Mouse (Mus musculus) intestine, embryonic 16.5 days (tissue): ENCODE data around the gene Smg7. TPM values are rescaled to one million over a fixed set of nuclear protein-coding genes. Genes with fewer than 3 reads are reported as not detected.

Source experiments
- ATAC-seq: fragments of 200-750 bp; cut with Nextera tagmentation; 2 replicates; pipeline ENCODE4 v1.8.0; 2017; ENCODE audit warnings: moderate TSS enrichment, moderate library complexity
- H3K27ac ChIP-seq: fragments of 300-500 bp; sonication (generic); 2 replicates; pipeline ENCODE4 v1.5.1; 2014; ENCODE audit warnings: mild to moderate bottlenecking, low read length
- H3K27me3 ChIP-seq: fragments of 300-500 bp; sonication (generic); replicated peaks from 2 replicates; pipeline ENCODE4 v1.6.1; 2014; ENCODE audit warnings: low read length, control low read depth, mixed read lengths; ENCODE audit not compliant: control insufficient read depth, insufficient read depth
- H3K36me3 ChIP-seq: fragments of 300-500 bp; sonication (generic); 2 replicates; pipeline ENCODE4 v1.6.1; 2014; ENCODE audit warnings: low read length, control low read depth; ENCODE audit not compliant: control insufficient read depth, insufficient read depth
- H3K4me1 ChIP-seq: fragments of 300-500 bp; sonication (generic); 2 replicates; pipeline ENCODE4 v1.6.1; 2014; ENCODE audit warnings: low read length, control low read depth, mixed read lengths; ENCODE audit not compliant: control insufficient read depth, insufficient read depth
- H3K4me2 ChIP-seq: fragments of 300-500 bp; sonication (generic); 2 replicates; pipeline ENCODE4 v1.6.1; 2014; ENCODE audit warnings: low read depth, low read length, control low read depth
- H3K4me3 ChIP-seq: fragments of 300-500 bp; sonication (generic); 2 replicates; pipeline ENCODE4 v1.5.1; 2014; ENCODE audit warnings: mild to moderate bottlenecking, low read length
- H3K9ac ChIP-seq: fragments of 300-500 bp; sonication (generic); 2 replicates; pipeline ENCODE4 v1.6.1; 2014; ENCODE audit warnings: low read depth, low read length
- H3K9me3 ChIP-seq: fragments of 300-500 bp; sonication (generic); 2 replicates; pipeline ENCODE4 v1.6.1; 2016; ENCODE audit warnings: low read length, control low read depth; ENCODE audit not compliant: control insufficient read depth
- WGBS: fragments of 180-500 bp; shearing (Covaris S2); extraction: QIAGEN DNeasy Blood & Tissue Kit; methylation state at CpG from one replicate; pipeline ENCODE4 v1.1.7; 2014; 5-methylcytosine and 5-hydroxymethylcytosine counted together
- polyA plus RNA-seq: library from polyadenylated mRNA; unstranded; fragments of >200 nt; fragmentation: Nextera tagmentation; extraction: Ambion mirVana; gene quantifications from 2 replicates; pipeline ENCODE4 v1.2.1, GENCODE M21; 2015

The Smg7 gene
- polyA plus RNA-seq, 1 experiment from 2014 or later, result 17.8 TPM

DNA sequence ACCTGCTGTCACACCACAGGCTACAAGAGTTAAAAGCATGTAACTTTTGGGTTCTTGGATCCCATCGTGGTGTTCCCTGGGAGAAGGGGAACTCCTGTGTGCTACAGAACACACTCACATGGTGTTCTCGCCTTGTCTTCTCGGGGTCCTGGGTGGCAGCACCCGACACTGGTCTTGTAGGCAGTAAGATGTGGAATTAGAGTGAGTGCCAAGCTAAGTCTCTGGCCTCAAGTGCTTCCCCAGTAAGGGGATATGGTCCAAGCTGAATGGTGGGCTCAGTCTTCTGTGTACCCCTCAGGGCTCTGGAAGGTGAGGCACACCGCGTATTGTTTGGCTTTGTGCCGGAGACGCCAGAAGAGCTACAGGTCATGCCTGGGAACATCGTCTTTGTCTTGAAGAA lies 72.4 kb downstream of the Smg7 start:
- Histone ChIP-seq H3K4me3 (no peak overlapping the region), H3K4me2 (no peak overlapping the region), H3K27ac (no peak overlapping the region), H3K9ac (no peak overlapping the region), H3K4me1 (no peaks in the 10 kb centered on the region), H3K27me3 (no peaks in the 10 kb centered on the region), H3K36me3 (no peaks in the 10 kb centered on the region), H3K9me3 (no peaks in the 10 kb centered on the region)
- ATAC-seq, result no peak
- 94% methylated on average over 9 of the region's 9 CpGs for WGBS

DNA sequence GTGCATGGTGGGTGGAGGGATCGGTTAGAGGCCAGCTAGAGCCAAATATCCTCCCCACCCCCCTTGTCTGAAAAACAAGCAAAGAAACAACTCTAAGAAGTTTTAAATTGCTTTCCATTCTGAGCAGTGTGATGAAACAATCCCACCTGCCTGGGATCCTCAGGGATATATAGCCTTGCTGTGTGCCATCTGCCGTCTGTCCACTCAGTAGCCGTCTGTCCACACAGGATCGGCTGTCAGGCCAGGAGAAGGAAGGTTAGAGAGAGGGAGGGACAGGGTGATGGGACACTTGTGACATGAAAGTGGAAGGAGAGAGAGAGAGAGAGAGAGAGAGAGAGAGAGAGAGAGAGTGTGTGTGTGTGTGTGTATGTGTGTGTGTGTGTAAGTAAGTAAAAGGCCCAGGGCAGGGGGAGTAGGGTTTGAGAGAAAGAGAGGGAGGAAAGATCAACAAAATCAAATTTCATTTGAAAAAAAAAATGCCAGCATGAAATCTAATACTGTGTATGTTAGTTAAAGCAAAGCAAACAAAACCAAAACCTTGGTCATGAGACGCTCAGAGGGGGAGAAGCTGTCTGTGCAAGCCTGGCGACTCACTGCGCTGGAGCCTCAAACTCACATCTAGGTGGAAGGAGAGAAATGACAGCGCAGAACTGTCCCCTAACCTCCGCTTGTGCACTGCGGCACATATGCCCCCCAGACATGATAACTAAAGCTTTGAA lies 73.7 kb downstream of the Smg7 start:
- Histone ChIP-seq H3K9me3 (no peaks in the 10 kb centered on the region), H3K36me3 (no peaks in the 10 kb centered on the region), H3K4me1 (no peaks in the 10 kb centered on the region), H3K4me3 (no peak overlapping the region), H3K27ac (no peak overlapping the region), H3K27me3 (no peaks in the 10 kb centered on the region), H3K9ac (no peak overlapping the region), H3K4me2 (no peak overlapping the region)
- 70% methylated on average over 10 of the region's 10 CpGs for WGBS
- no peak for ATAC-seq

DNA sequence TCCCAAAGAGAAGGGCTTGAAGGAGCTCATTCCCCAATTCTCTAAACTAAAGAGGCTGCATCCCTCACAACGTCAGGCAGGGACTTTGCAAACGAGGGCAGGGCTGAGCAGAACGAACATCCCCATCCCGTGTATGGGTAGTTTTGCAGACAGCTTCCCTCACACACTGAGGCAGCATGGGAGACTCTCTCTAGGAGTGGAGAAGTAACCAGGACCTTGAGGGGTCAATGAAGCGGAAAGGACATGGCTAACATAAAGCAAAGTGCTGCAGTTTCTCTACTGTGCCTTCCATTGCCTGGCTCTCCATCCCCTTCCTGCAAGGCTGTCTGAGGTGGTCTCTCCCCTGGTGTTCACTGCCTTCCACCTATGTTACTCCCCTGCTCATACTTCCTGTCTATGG lies 74.3 kb downstream of the Smg7 start:
- 79% methylated on average over 5 of the region's 5 CpGs for WGBS
- Histone ChIP-seq H3K9me3 (no peaks in the 10 kb centered on the region), H3K4me1 (no peaks in the 10 kb centered on the region), H3K9ac (no peak overlapping the region), H3K27ac (no peak overlapping the region), H3K27me3 (no peaks in the 10 kb centered on the region), H3K36me3 (no peaks in the 10 kb centered on the region), H3K4me3 (no peak overlapping the region), H3K4me2 (no peak overlapping the region)
- ATAC-seq, result no peak

GRCm38 (mm10) chr1:152826446-152826845 lies 76.0 kb downstream of the Smg7 start:
- no peak overlapping the region for H3K4me2 ChIP-seq
- H3K27ac ChIP-seq, result no peak overlapping the region
- no peaks in the 10 kb centered on the region for H3K4me1 ChIP-seq
- no peak for ATAC-seq
- no peak overlapping the region for H3K4me3 ChIP-seq
- WGBS, result 84% methylated on average over 5 of the region's 5 CpGs
- no peaks in the 10 kb centered on the region for H3K9me3 ChIP-seq
- H3K9ac ChIP-seq, result no peak overlapping the region
- H3K27me3 ChIP-seq, result no peaks in the 10 kb centered on the region
- H3K36me3 ChIP-seq, result no peaks in the 10 kb centered on the region

DNA sequence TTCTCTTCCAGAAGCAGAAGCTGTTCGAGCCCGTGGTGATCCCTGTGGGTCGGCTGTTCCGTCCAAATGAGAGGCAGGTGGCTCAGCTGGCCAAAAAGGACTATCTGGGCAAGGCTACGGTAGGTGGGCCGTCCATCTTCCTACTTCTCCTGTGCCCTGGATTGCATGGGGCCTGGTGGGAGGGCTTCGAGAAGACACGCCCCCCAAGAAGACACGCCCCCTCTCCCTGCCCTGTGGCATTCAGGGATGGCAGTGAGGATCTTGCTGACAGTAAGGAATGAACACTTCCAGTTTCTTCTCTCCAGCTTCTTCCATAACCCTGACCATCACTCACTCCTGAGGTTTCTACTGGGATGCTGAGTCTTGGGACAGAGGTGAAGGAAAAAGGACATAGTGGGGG lies 78.2 kb downstream of the Smg7 start:
- Histone ChIP-seq H3K9ac (no peak overlapping the region), H3K4me2 (no peak overlapping the region), H3K27ac (no peak overlapping the region), H3K4me1 (no peaks in the 10 kb centered on the region), H3K4me3 (no peak overlapping the region), H3K27me3 (no peaks in the 10 kb centered on the region), H3K9me3 (no peaks in the 10 kb centered on the region), H3K36me3 (no peaks in the 10 kb centered on the region)
- no peak for ATAC-seq
- 72% methylated on average over 9 of the region's 9 CpGs for WGBS

- Histone ChIP-seq H3K9ac (no peak overlapping the region), H3K4me1 (no peaks in the 10 kb centered on the region), H3K4me2 (no peak overlapping the region), H3K27ac (no peak overlapping the region), H3K36me3 (no peaks in the 10 kb centered on the region), H3K9me3 (no peaks in the 10 kb centered on the region), H3K27me3 (no peaks in the 10 kb centered on the region), H3K4me3 (no peak overlapping the region)
- WGBS, result 89% methylated on average over 4 of the region's 4 CpGs
- ATAC-seq, result no peak
Measured at GRCm38 (mm10) chr1:152821746-152822145, 80.7 kb downstream of the Smg7 start.

- WGBS, result 79% methylated on average over 7 of the region's 7 CpGs
- no peak overlapping the region for H3K27ac ChIP-seq
- no peak overlapping the region for H3K4me3 ChIP-seq
- no peaks in the 10 kb centered on the region for H3K9me3 ChIP-seq
- no peaks in the 10 kb centered on the region for H3K36me3 ChIP-seq
- H3K4me2 ChIP-seq, result no peak overlapping the region
- no peak overlapping the region for H3K9ac ChIP-seq
- H3K4me1 ChIP-seq, result no peaks in the 10 kb centered on the region
- ATAC-seq, result no peak
- H3K27me3 ChIP-seq, result no peaks in the 10 kb centered on the region
Measured at GRCm38 (mm10) chr1:152820911-152821695, 81.3 kb downstream of the Smg7 start.

- Histone ChIP-seq H3K9me3 (no peaks in the 10 kb centered on the region), H3K4me2 (no peak overlapping the region), H3K4me1 (peaks cover 10% of the 10 kb centered on the region; the same call in 1 of the 2 replicates), H3K27me3 (no peaks in the 10 kb centered on the region), H3K4me3 (no peak overlapping the region), H3K9ac (no peak overlapping the region), H3K27ac (no peak overlapping the region), H3K36me3 (no peaks in the 10 kb centered on the region)
- ATAC-seq, result no peak
- 78% methylated on average over 6 of the region's 6 CpGs for WGBS
Measured at GRCm38 (mm10) chr1:152819558-152819957, 82.9 kb downstream of the Smg7 start.

DNA sequence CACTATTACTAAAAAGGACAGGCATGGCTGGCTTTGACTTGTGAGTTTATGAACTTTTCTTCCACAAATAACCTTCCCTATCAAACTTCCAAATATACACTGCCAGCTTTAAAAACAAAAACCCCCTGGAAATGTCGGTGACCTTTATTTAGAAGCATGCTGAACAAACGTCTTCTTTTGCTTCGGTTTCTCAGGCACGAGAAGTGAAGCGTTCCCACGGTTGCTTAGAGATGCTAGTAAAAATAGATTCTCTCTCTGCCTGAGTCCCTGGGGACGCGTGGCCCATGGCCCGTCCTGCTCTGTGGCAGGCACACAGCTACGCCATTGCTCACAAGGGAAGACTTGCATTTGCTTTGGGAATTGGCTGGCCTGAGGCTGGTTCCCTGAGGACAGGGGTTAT lies 84.7 kb downstream of the Smg7 start:
- Histone ChIP-seq H3K36me3 (no peaks in the 10 kb centered on the region), H3K9me3 (no peaks in the 10 kb centered on the region), H3K4me2 (no peak overlapping the region), H3K4me1 (peaks cover 10% of the 10 kb centered on the region; the same call in 1 of the 2 replicates), H3K9ac (no peak overlapping the region), H3K27me3 (no peaks in the 10 kb centered on the region), H3K4me3 (no peak overlapping the region), H3K27ac (no peak overlapping the region)
- no peak for ATAC-seq
- WGBS, result 53% methylated on average over 10 of the region's 10 CpGs
